Mouse (Mus musculus) MEL (cell line): ENCODE results near the gene P2rx3. TPM values are rescaled to one million over a fixed set of nuclear protein-coding genes. Genes with fewer than 3 reads are reported as not detected.
A peak's percentile ranks its signal among the peaks of the same experiment; 100 is the strongest.

Experiments
- DNase-seq: peaks from one replicate; pipeline ENCODE4 v3.0.0; 2011; ENCODE audit warnings: low read depth, low spot score
- H3K27ac ChIP-seq: 2 replicates; pipeline ENCODE4 v1.5.1; 2012; ENCODE audit warnings: low read depth, mild to moderate bottlenecking, control low read depth, low read length, moderate library complexity; ENCODE audit not compliant: control insufficient read depth
- H3K27me3 ChIP-seq, 2 experiments: fragments of 150-350 bp in 1 of 2; sonication (generic) in 1 of 2; 2 replicates each; pipeline ENCODE4 v1.6.1; 2012; ENCODE audit warnings: low read length in 2 of 2, mild to moderate bottlenecking in 2 of 2, improper control_type of control experiment in 1 of 2, moderate library complexity in 1 of 2; ENCODE audit not compliant: insufficient read depth in 2 of 2, control insufficient read depth in 1 of 2
- H3K36me3 ChIP-seq, 2 experiments: 2 replicates each; pipeline ENCODE4 v1.6.1; 2012 to 2014; ENCODE audit warnings: low read length in 2 of 2, improper control_type of control experiment in 1 of 2, inconsistent platforms in 1 of 2, mild to moderate bottlenecking in 1 of 2; ENCODE audit not compliant: insufficient read depth in 2 of 2, control insufficient read depth in 1 of 2
- H3K4me1 ChIP-seq, 2 experiments: fragments of 150-350 bp in 1 of 2; sonication (generic) in 1 of 2; 2 replicates each; pipeline ENCODE4 v1.6.1; 2012; ENCODE audit warnings: low read length in 2 of 2, improper control_type of control experiment in 1 of 2, mild to moderate bottlenecking in 1 of 2; ENCODE audit not compliant: insufficient read depth in 2 of 2, control insufficient read depth in 1 of 2
- H3K4me3 ChIP-seq, 2 experiments: fragments of 150-350 bp in 1 of 2; sonication (generic) in 1 of 2; 2 replicates each; pipeline ENCODE4 v1.5.1; 2012; ENCODE audit warnings: low read depth in 2 of 2, low read length in 2 of 2, mild to moderate bottlenecking in 2 of 2, moderate library complexity in 2 of 2, control low read depth in 1 of 2, improper control_type of control experiment in 1 of 2; ENCODE audit not compliant: control insufficient read depth in 1 of 2, insufficient read depth in 1 of 2
- H3K79me2 ChIP-seq: 2 replicates; pipeline ENCODE4 v1.6.1; 2012; ENCODE audit warnings: mild to moderate bottlenecking, low read length, moderate library complexity; ENCODE audit not compliant: control insufficient read depth, poor library complexity, insufficient read depth
- H3K9ac ChIP-seq: 2 replicates; pipeline ENCODE4 v1.6.1; 2012; ENCODE audit warnings: low read depth, mild to moderate bottlenecking, control low read depth, low read length, moderate library complexity; ENCODE audit not compliant: control insufficient read depth, poor library complexity, severe bottlenecking
- H3K9me3 ChIP-seq: fragments of 150-350 bp; sonication (generic); replicated peaks from 2 replicates; pipeline ENCODE4 v1.6.1; 2012; ENCODE audit warnings: mild to moderate bottlenecking, low read length, improper control_type of control experiment, moderate library complexity; ENCODE audit not compliant: insufficient read depth
- ELF1 ChIP-seq: IDR thresholded peaks from 2 replicates; pipeline ENCODE4 v1.6.1; 2014; ENCODE audit warnings: low read depth, mild to moderate bottlenecking, inconsistent platforms, low read length, improper control_type of control experiment, moderate library complexity
- EP300 ChIP-seq, 2 experiments: IDR thresholded peaks; 2 replicates each; pipeline ENCODE4 v1.6.1; 2011; ENCODE audit warnings: improper control_type of control experiment in 2 of 2, low read length in 2 of 2, low read depth in 1 of 2, mild to moderate bottlenecking in 1 of 2
- GABPA ChIP-seq: IDR thresholded peaks from 2 replicates; pipeline ENCODE4 v1.6.1; 2012; ENCODE audit warnings: low read depth, mild to moderate bottlenecking, inconsistent platforms, low read length, improper control_type of control experiment, moderate library complexity
- GATA1 ChIP-seq: IDR thresholded peaks from 2 replicates; pipeline ENCODE4 v1.6.1; 2011; ENCODE audit warnings: low read depth, low read length, improper control_type of control experiment
- HCFC1 ChIP-seq: IDR thresholded peaks from 2 replicates; pipeline ENCODE4 v1.6.1; 2012; ENCODE audit warnings: low read depth, mild to moderate bottlenecking, inconsistent platforms, low read length, improper control_type of control experiment, moderate library complexity
- MAX ChIP-seq: IDR thresholded peaks from 2 replicates; pipeline ENCODE4 v1.6.1; 2011; ENCODE audit warnings: low read length, improper control_type of control experiment
- MEF2A ChIP-seq: IDR thresholded peaks from 2 replicates; pipeline ENCODE4 v1.6.1; 2014; ENCODE audit warnings: low read depth, mild to moderate bottlenecking, inconsistent platforms, low read length, improper control_type of control experiment; ENCODE audit not compliant: poor library complexity, insufficient replicate concordance, severe bottlenecking; ENCODE audit errors: extremely low read depth
- MXI1 ChIP-seq: IDR thresholded peaks from 2 replicates; pipeline ENCODE4 v1.6.1; 2011; ENCODE audit warnings: mild to moderate bottlenecking, low read depth, low read length, improper control_type of control experiment
- MYC ChIP-seq: IDR thresholded peaks from 2 replicates; pipeline ENCODE4 v1.6.1; 2011; ENCODE audit warnings: low read depth, mild to moderate bottlenecking, low read length, improper control_type of control experiment, moderate library complexity
- POLR2A ChIP-seq, 2 experiments: IDR thresholded peaks; 2 replicates each; pipeline ENCODE4 v1.6.1; 2011 to 2012; ENCODE audit warnings: low read length in 2 of 2, mild to moderate bottlenecking in 2 of 2, control low read depth in 1 of 2, improper control_type of control experiment in 1 of 2, low read depth in 1 of 2, moderate library complexity in 1 of 2; ENCODE audit not compliant: control insufficient read depth in 1 of 2, insufficient read depth in 1 of 2, poor library complexity in 1 of 2
- RAD21 ChIP-seq: IDR thresholded peaks from 2 replicates; pipeline ENCODE4 v1.6.1; 2011; ENCODE audit warnings: mild to moderate bottlenecking, low read depth, low read length, improper control_type of control experiment
- RCOR1 ChIP-seq: IDR thresholded peaks from 2 replicates; pipeline ENCODE4 v1.6.1; 2012; ENCODE audit warnings: low read depth, mild to moderate bottlenecking, inconsistent platforms, low read length, improper control_type of control experiment
- SIN3A ChIP-seq: IDR thresholded peaks from 2 replicates; pipeline ENCODE4 v1.6.1; 2012; ENCODE audit warnings: low read length, improper control_type of control experiment, inconsistent platforms
- SMC3 ChIP-seq: IDR thresholded peaks from 2 replicates; pipeline ENCODE4 v1.6.1; 2011; ENCODE audit warnings: low read depth, low read length, improper control_type of control experiment
- TCF12 ChIP-seq: IDR thresholded peaks from 2 replicates; pipeline ENCODE4 v1.6.1; 2014; ENCODE audit warnings: low read depth, mild to moderate bottlenecking, inconsistent platforms, low read length, improper control_type of control experiment, moderate library complexity
- UBTF ChIP-seq: IDR thresholded peaks from 2 replicates; pipeline ENCODE4 v1.6.1; 2012; ENCODE audit warnings: low read depth, mild to moderate bottlenecking, inconsistent platforms, low read length, improper control_type of control experiment, moderate library complexity, borderline replicate concordance; ENCODE audit not compliant: insufficient read depth
- USF1 ChIP-seq: IDR thresholded peaks from 2 replicates; pipeline ENCODE4 v1.6.1; 2014; ENCODE audit warnings: low read depth, mild to moderate bottlenecking, inconsistent platforms, low read length, improper control_type of control experiment, moderate library complexity
- USF2 ChIP-seq, 2 experiments: IDR thresholded peaks; 2 replicates each; pipeline ENCODE4 v1.6.1; 2011 to 2012; ENCODE audit warnings: improper control_type of control experiment in 2 of 2, low read length in 2 of 2, borderline replicate concordance in 1 of 2, inconsistent platforms in 1 of 2, low read depth in 1 of 2, mild to moderate bottlenecking in 1 of 2; ENCODE audit not compliant: insufficient read depth in 1 of 2
- ZNF384 ChIP-seq: IDR thresholded peaks from 2 replicates; pipeline ENCODE4 v1.6.1; 2012; ENCODE audit warnings: low read depth, mild to moderate bottlenecking, inconsistent platforms, low read length, improper control_type of control experiment
- polyA plus RNA-seq, 2 experiments: library from polyadenylated mRNA; stranded (reverse) in 1 of 2; unstranded in 1 of 2; fragments of >175 nt in 1 of 2; fragments of >200 nt in 1 of 2; gene quantifications; 2 replicates each; pipeline versions ENCODE4 v1.2.1 to v1.2.4; 2012; ENCODE audit warnings: low replicate concordance in 2 of 2, low read depth in 1 of 2; ENCODE audit not compliant: insufficient read length in 2 of 2, insufficient read depth in 1 of 2, missing spikeins in 1 of 2
- total RNA-seq: library from RNA; depleted of rRNA; stranded (reverse); fragments of 300-350 nt; gene quantifications from 2 replicates; pipeline ENCODE4 v1.2.3, GENCODE M21; 2012

Gene P2rx3
- total and polyA plus RNA-seq, 3 experiments = 0.36 TPM; not detected in 2

DNA sequence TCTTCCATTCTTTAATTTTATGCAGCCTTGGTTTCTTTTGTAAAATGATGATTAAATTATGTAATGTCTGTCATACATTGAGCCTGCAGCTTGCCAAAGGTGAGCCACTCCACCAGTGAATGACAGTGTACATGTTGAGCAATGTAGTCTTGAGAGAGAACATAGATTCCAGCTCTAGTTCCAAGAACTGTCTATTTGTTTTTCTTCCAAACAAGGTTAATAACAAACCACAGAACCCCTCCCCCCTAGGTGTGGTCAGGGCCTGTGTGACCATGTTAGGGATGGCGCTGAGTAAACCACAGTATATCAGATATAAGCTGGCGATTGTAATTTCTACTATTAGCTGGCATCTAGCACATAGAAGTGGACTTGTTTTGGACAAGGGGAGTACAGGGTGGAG, 40.9 kb downstream of the P2rx3 start:
- no peak overlapping the region for H3K4me3 ChIP-seq
- no peaks in the 10 kb centered on the region for H3K36me3 ChIP-seq
- no peak for TF ChIP-seq POLR2A (IDR thresholded peaks at IDR 0.05; ENCODE audit: control insufficient read depth in 1 of 2, insufficient read depth in 1 of 2, low read depth in 1 of 2, low read length in 2 of 2, poor library complexity in 1 of 2)
- TF ChIP-seq MEF2A = no peak
- TF ChIP-seq ELF1 = no peak
- TF ChIP-seq TCF12 = no peak
- no peak for TF ChIP-seq MXI1
- TF ChIP-seq GABPA = no peak
- no peak for TF ChIP-seq USF1
- TF ChIP-seq UBTF = no peak
- no peaks in the 10 kb centered on the region for H3K79me2 ChIP-seq
- peaks cover 0 to 9% of the 10 kb centered on the region in 2 experiments; a peak in 3 of 4 replicates for H3K4me1 ChIP-seq
- H3K9me3 ChIP-seq = no peaks in the 10 kb centered on the region
- H3K27ac ChIP-seq = no peak overlapping the region
- H3K27me3 ChIP-seq = no peaks in the 10 kb centered on the region; a peak in 1 of 4 replicates
- H3K9ac ChIP-seq = no peak overlapping the region
- no peak for DNase-seq

DNA sequence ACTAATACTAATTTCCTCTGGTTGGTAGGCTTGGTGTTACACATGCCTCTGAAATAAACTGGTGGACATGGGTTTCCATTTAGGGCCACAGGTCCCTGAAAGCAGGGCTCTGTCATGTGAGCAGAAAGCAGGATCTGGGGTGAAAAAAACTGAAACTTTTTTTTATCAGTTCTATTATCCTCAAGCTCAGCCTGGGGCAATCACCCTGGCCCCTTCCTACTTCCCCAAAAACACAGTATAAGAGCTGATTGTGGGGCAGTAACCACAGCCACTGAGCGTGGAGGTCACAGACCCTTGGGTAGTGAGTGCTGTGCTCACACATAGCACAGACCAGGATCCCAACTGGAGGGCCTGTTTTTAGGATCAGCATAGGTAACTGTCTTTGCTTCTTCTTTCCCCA, 49.3 kb downstream of the P2rx3 start, which contains the start of gene Prg3:
Gene Prg3 (plus strand): TSS at position 286 of the 400 bp plus-strand sequence.
- DNase-seq = peak; percentile 66
- Histone ChIP-seq H3K4me1 (peaks cover 2 to 17% of the 10 kb centered on the region in 2 experiments; a peak in 2 of 4 replicates), H3K27me3 (peaks cover 0 to 2% of the 10 kb centered on the region in 2 experiments; a peak in 1 of 4 replicates), H3K79me2 (no peaks in the 10 kb centered on the region), H3K36me3 (peaks cover 0 to 16% of the 10 kb centered on the region in 2 experiments; a peak in 2 of 4 replicates), H3K9ac (no peak within 1 kb of the TSS), H3K27ac (no peak within 1 kb of the TSS), H3K9me3 (no peaks in the 10 kb centered on the region), H3K4me3 (no peak within 1 kb of the TSS)
- peak; percentile 60 for TF ChIP-seq GATA1
- TF ChIP-seq EP300 (IDR thresholded peaks at IDR 0.05; ENCODE audit: low read depth in 1 of 2, low read length in 2 of 2) = peak; percentile 67 to 72
- no peak for TF ChIP-seq SIN3A
- TF ChIP-seq ZNF384 = peak; percentile 83
- TF ChIP-seq HCFC1 = no peak
- no peak for TF ChIP-seq MYC
- no peak for TF ChIP-seq ELF1
- TF ChIP-seq RAD21 = no peak
- 0 out of 2 replicates have a peak, but pooled peaks have one; percentile 18 for TF ChIP-seq TCF12
- no peak for TF ChIP-seq USF2 (IDR thresholded peaks at IDR 0.05; ENCODE audit: borderline replicate concordance in 1 of 2, insufficient read depth in 1 of 2, low read depth in 1 of 2, low read length in 2 of 2)
- TF ChIP-seq SMC3 = no peak
- TF ChIP-seq RCOR1 = peak; percentile 95
- no peak for TF ChIP-seq MAX
- peak; percentile 51; the same call in 1 of the 2 replicates for TF ChIP-seq USF1
